Mouse (Mus musculus) inflammation-experienced regulatory T-cells (primary cell): ENCODE results near the gene Vmn1r217. TPM values are rescaled to one million over a fixed set of nuclear protein-coding genes. Genes with fewer than 3 reads are reported as not detected.

Experiments
- polyA plus RNA-seq, 2 experiments: library from polyadenylated mRNA; unstranded; fragments of 100-300 nt; shearing (Covaris generic); gene quantifications; one replicate each; pipeline ENCODE4 v1.2.1; 2017

The Vmn1r217 gene
- polyA plus RNA-seq, result 1 to 10 TPM in 1 of 2 experiments, not detected in 1; 1.0 TPM

DNA sequence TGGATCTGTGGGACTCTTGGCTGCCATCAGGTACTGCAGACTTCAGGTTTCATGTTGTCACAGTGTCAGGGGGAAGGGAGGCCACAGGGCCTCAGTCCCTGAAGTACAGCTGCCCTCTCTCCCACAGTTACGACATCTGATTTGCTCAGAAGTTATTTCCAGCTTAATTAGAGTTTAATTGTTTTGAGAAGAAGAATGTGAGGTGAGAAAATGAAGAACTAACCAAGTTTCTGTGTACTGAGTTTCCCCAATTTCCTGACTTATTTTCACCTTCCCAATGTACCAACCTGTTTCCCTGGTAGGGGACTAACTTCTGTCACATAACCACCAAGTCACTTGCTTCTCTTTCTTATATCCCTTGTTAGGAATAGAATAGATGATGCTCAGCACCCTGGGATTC is at the start of gene Vmn1r217:
Gene Vmn1r217, minus strand, starts transcription at position 101 of the 400 bp plus-strand sequence.

DNA sequence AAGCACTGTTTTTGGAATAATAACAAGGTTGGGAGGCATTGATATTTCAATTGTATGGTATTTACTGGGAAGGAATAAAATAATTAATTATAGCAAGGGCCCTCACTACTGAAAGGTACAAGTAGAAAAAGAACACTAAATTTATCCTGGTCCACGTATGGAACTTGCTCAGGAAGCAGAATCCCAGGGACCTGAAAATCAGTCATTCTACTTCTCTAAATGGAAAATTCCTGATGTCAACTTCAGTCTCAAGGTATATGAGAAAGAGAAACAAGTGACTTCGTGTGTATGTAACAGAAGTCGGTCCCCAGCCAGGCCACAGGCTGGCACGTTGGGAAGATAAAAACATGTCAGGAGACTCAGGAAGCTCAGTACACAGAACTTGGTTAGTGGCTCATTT is 41.0 kb upstream of the Vmn1r217 start, which contains the start of gene Vmn1r219:
Gene Vmn1r219, plus strand, starts transcription at position 301 of the 400 bp plus-strand sequence.

GRCm38 (mm10) chr13:23133099-23133498 is 15.1 kb upstream of the Vmn1r217 start, which contains the start of gene Vmn1r218:
Gene Vmn1r218, plus strand, starts transcription at chr13:23133155.

GRCm38 (mm10) chr13:23067725-23068124 is 50.3 kb downstream of the Vmn1r217 start, which contains the start of gene Vmn1r215:
Gene Vmn1r215, plus strand, starts transcription at chr13:23068025.

Other genes starting within 250 kb of the Vmn1r217 start
- gene Vmn1r212, start 234.0 kb downstream of the Vmn1r217 start, polyA plus RNA-seq, result not detected
- not detected for gene Vmn1r213, start 110.6 kb downstream of the Vmn1r217 start, polyA plus RNA-seq
- under 1 TPM; 0.10 to 0.89 TPM for gene Vmn1r214, start 87.8 kb downstream of the Vmn1r217 start, polyA plus RNA-seq
- gene Vmn1r215, start 50.2 kb downstream of the Vmn1r217 start, polyA plus RNA-seq, result under 1 TPM in 1 of 2 experiments, not detected in 1; 0.13 TPM
- under 1 TPM; 0.02 to 0.18 TPM for gene Vmn1r218, start 14.9 kb upstream of the Vmn1r217 start, polyA plus RNA-seq
- not detected for gene Vmn1r219, start 41.1 kb upstream of the Vmn1r217 start, polyA plus RNA-seq
- under 1 TPM in 1 of 2 experiments, not detected in 1; 0.12 TPM for gene Vmn1r220, start 69.7 kb upstream of the Vmn1r217 start, polyA plus RNA-seq
- under 1 TPM in 1 of 2 experiments, not detected in 1; 0.95 TPM for gene Vmn1r221, start 95.9 kb upstream of the Vmn1r217 start, polyA plus RNA-seq
- under 1 TPM in 1 of 2 experiments, not detected in 1; 0.51 TPM for gene Vmn1r222, start 117.7 kb upstream of the Vmn1r217 start, polyA plus RNA-seq
- gene Vmn1r223, start 128.9 kb upstream of the Vmn1r217 start, polyA plus RNA-seq, result under 1 TPM; 0.02 to 0.07 TPM